Mouse (Mus musculus) ES-E14 (cell line): ENCODE data around the gene Cltrn. TPM values are rescaled to one million over a fixed set of nuclear protein-coding genes. Genes with fewer than 3 reads are reported as not detected.

Source experiments
- DNase-seq: peaks from one replicate; pipeline ENCODE4 v3.0.0-alpha.2; 2013; ENCODE audit warnings: low read depth, low spot score
- H3K27ac ChIP-seq: 2 replicates; pipeline ENCODE4 v1.5.1; 2012; ENCODE audit warnings: low read depth, mild to moderate bottlenecking, low read length, moderate library complexity, mixed read lengths; ENCODE audit not compliant: poor library complexity, insufficient read depth, severe bottlenecking
- H3K36me3 ChIP-seq: 2 replicates; pipeline ENCODE4 v1.6.1; 2012; ENCODE audit warnings: mild to moderate bottlenecking, low read length, moderate library complexity, mixed read lengths; ENCODE audit not compliant: control insufficient read depth, poor library complexity, insufficient read depth, severe bottlenecking
- H3K4me1 ChIP-seq, 2 experiments: fragments of 150-350 bp in 1 of 2; sonication (generic) in 1 of 2; 2 replicates each; pipeline ENCODE4 v1.6.1; 2012; ENCODE audit warnings: low read length in 2 of 2, mild to moderate bottlenecking in 1 of 2, mixed read lengths in 1 of 2; ENCODE audit not compliant: control insufficient read depth in 2 of 2, insufficient read depth in 2 of 2, poor library complexity in 1 of 2
- H3K4me3 ChIP-seq, 2 experiments: fragments of 150-350 bp in 1 of 2; sonication (generic) in 1 of 2; 2 replicates each; pipeline ENCODE4 v1.5.1; 2012; ENCODE audit warnings: low read length in 2 of 2, low read depth in 1 of 2, mild to moderate bottlenecking in 1 of 2, mixed read lengths in 1 of 2; ENCODE audit not compliant: insufficient read depth in 1 of 2, poor library complexity in 1 of 2, severe bottlenecking in 1 of 2
- H3K9ac ChIP-seq: 2 replicates; pipeline ENCODE4 v1.6.1; 2012; ENCODE audit warnings: low read depth, mild to moderate bottlenecking, low read length, mixed read lengths; ENCODE audit not compliant: poor library complexity, insufficient read depth, severe bottlenecking
- H3K9me3 ChIP-seq: fragments of 150-350 bp; sonication (generic); 2 replicates; pipeline ENCODE4 v1.6.1; 2012; ENCODE audit warnings: low read depth, mild to moderate bottlenecking, low read length; ENCODE audit not compliant: control insufficient read depth, insufficient read depth
- CHD2 ChIP-seq: IDR thresholded peaks from 2 replicates; pipeline ENCODE4 v1.6.1; 2014; ENCODE audit warnings: mild to moderate bottlenecking, low read depth, low read length, inconsistent platforms
- HCFC1 ChIP-seq: IDR thresholded peaks from 2 replicates; pipeline ENCODE4 v1.6.1; 2012; ENCODE audit warnings: low read length, inconsistent platforms, borderline replicate concordance; ENCODE audit not compliant: insufficient read depth
- MAFK ChIP-seq: IDR thresholded peaks from 2 replicates; pipeline ENCODE4 v1.6.1; 2014; ENCODE audit warnings: mild to moderate bottlenecking, low read depth, low read length, inconsistent platforms; ENCODE audit not compliant: insufficient read depth
- ZC3H11A ChIP-seq: IDR thresholded peaks from 2 replicates; pipeline ENCODE4 v1.6.1; 2012; ENCODE audit warnings: low read depth, mild to moderate bottlenecking, inconsistent platforms, low read length, borderline replicate concordance
- ZNF384 ChIP-seq: IDR thresholded peaks from 2 replicates; pipeline ENCODE4 v1.6.1; 2012; ENCODE audit warnings: low read depth, low read length, inconsistent platforms
- in situ Hi-C, 2 experiments: fragments of 600-800 bp; cut with MboI; formaldehyde crosslinking; loops; one replicate each; pipeline ENCODE4 v1.15.1; 2025; ENCODE audit warnings: low sequenced_read_pairs in 2 of 2, inconsistent platforms in 1 of 2; ENCODE audit not compliant: unreplicated experiment in 2 of 2
- total RNA-seq: library from RNA; depleted of rRNA; stranded (reverse); fragments of 300-350 nt; gene quantifications from 2 replicates; pipeline ENCODE4 v1.2.3, GENCODE M21; 2012

The Cltrn gene
- total RNA-seq, 1 experiment: not detected

GRCm38 (mm10) chrX:164093435-164093834 is 4.8 kb downstream of the Cltrn start:
- Histone ChIP-seq H3K9ac (no peak overlapping the region), H3K27ac (no peak overlapping the region), H3K36me3 (no peaks in the 10 kb centered on the region), H3K4me3 (no peak overlapping the region), H3K9me3 (no peaks in the 10 kb centered on the region), H3K4me1 (no peaks in the 10 kb centered on the region)
- no peak for DNase-seq
- TF ChIP-seq CHD2: no peak
- TF ChIP-seq ZNF384: no peak
- TF ChIP-seq ZC3H11A: no peak
- TF ChIP-seq MAFK: no peak
- no peak for TF ChIP-seq HCFC1
- in situ Hi-C loops: no loop called here

- DNase-seq: no peak
- Histone ChIP-seq H3K27ac (no peak overlapping the region), H3K9me3 (no peaks in the 10 kb centered on the region), H3K9ac (no peak overlapping the region), H3K36me3 (no peaks in the 10 kb centered on the region), H3K4me1 (no peaks in the 10 kb centered on the region), H3K4me3 (no peak overlapping the region)
- no peak for TF ChIP-seq ZNF384
- in situ Hi-C loops: no loop called here
These were observed 7.2 kb downstream of the Cltrn start for GRCm38 (mm10) chrX:164095838-164096237.

- no peaks in the 10 kb centered on the region for H3K4me1 ChIP-seq
- no peak for TF ChIP-seq MAFK
- no peak for TF ChIP-seq ZC3H11A
- no peak for TF ChIP-seq CHD2
- no peak for TF ChIP-seq HCFC1
- TF ChIP-seq ZNF384: no peak
- no peak overlapping the region for H3K4me3 ChIP-seq
- in situ Hi-C loops: no loop called here
- DNase-seq: no peak
- no peak overlapping the region for H3K9ac ChIP-seq
- H3K9me3 ChIP-seq: no peaks in the 10 kb centered on the region
- no peaks in the 10 kb centered on the region for H3K36me3 ChIP-seq
- H3K27ac ChIP-seq: no peak overlapping the region
These were observed 12.9 kb downstream of the Cltrn start for GRCm38 (mm10) chrX:164101483-164101882.

- H3K36me3 ChIP-seq: no peaks in the 10 kb centered on the region
- no peak overlapping the region for H3K27ac ChIP-seq
- H3K9me3 ChIP-seq: no peaks in the 10 kb centered on the region
- no peaks in the 10 kb centered on the region for H3K4me1 ChIP-seq
- in situ Hi-C loops: no loop called here
- DNase-seq: no peak
- H3K9ac ChIP-seq: no peak overlapping the region
- TF ChIP-seq CHD2 (no peak), HCFC1 (no peak)
- H3K4me3 ChIP-seq: no peak overlapping the region
These were observed 13.6 kb downstream of the Cltrn start for GRCm38 (mm10) chrX:164102198-164102597.

- Histone ChIP-seq H3K9ac (no peak overlapping the region), H3K27ac (no peak overlapping the region), H3K9me3 (no peaks in the 10 kb centered on the region), H3K36me3 (no peaks in the 10 kb centered on the region), H3K4me3 (no peak overlapping the region), H3K4me1 (no peaks in the 10 kb centered on the region)
- in situ Hi-C loops: no loop called here
- DNase-seq: no peak
- TF ChIP-seq ZC3H11A (no peak), ZNF384 (no peak), HCFC1 (no peak), MAFK (no peak), CHD2 (no peak)
These were observed 14.0 kb downstream of the Cltrn start for GRCm38 (mm10) chrX:164102656-164103055.
